ENCODE assay signal across 28 mouse cellular contexts in genomic region chr17:73883332-73883731, GRCm38 (mm10).
DNase-seq lines count a peak whose midpoint lies in the region; ATAC-seq and TF ChIP-seq lines count a peak whose summit lies in the region.
"Had no signal": no experiment of that assay in that cellular context is flagged by ENCODE, and none has a peak within 500 bp of the region (broad histone marks: within the 10 kb centered on the region; RNA-seq: fewer than 3 reads in every experiment).

No protein-coding gene starts in this region.

- H3K79me2 ChIP-seq in liver, adult 2 months (ENCODE audit: control insufficient read depth, insufficient read depth, low read length): no peaks in the 10 kb centered on the region

- TF ChIP-seq POLR2A in liver, adult 2 months (IDR thresholded peaks at IDR 0.05; ENCODE audit: extremely low read depth, insufficient read depth, low read length): no peak

- no peaks in the 10 kb centered on the region for H3K9me3 ChIP-seq in midbrain, embryonic 15.5 days
- H3K9me3 ChIP-seq in midbrain, embryonic 16.5 days (replicated peaks; ENCODE audit: control insufficient read depth, low read length, poor library complexity, severe bottlenecking): no peaks in the 10 kb centered on the region
- H3K9me3 ChIP-seq: embryonic facial prominence, embryonic 10.5 days; embryonic facial prominence, embryonic 15.5 days; forebrain, embryonic 13.5 days; kidney, embryonic 15.5 days; liver, embryonic 12.5 days; megakaryocyte, embryonic 14.5 days; midbrain, embryonic 12.5 days had no signal

- WGBS in liver, adult 2 months: 49% methylated on average over 12 of the region's 12 CpGs
- WGBS in midbrain, embryonic 15.5 days: 84% methylated on average over 12 of the region's 12 CpGs
- 74% methylated on average over 12 of the region's 12 CpGs for WGBS in midbrain, embryonic 16.5 days

- peak; percentile 34; the same call in 1 of the 2 replicates for ATAC-seq in midbrain, embryonic 15.5 days (replicated peaks)
- ATAC-seq in midbrain, embryonic 16.5 days: no peak
- ATAC-seq: forebrain, embryonic 13.5 days; hindbrain, embryonic 16.5 days; liver, embryonic 12.5 days had no signal

- no peak for TF ChIP-seq CTCF in liver, adult 2 months (IDR thresholded peaks at IDR 0.05; ENCODE audit: low read depth, low read length)

- H3K36me3 ChIP-seq in liver, adult 2 months (ENCODE audit: control insufficient read depth, insufficient read depth, low read length): peaks cover 22% of the 10 kb centered on the region
- H3K36me3 ChIP-seq in midbrain, embryonic 15.5 days (replicated peaks): no peaks in the 10 kb centered on the region
- no peaks in the 10 kb centered on the region for H3K36me3 ChIP-seq in midbrain, embryonic 16.5 days (ENCODE audit: control insufficient read depth, insufficient read depth, low read length)
- H3K36me3 ChIP-seq: embryonic facial prominence, embryonic 10.5 days; embryonic facial prominence, embryonic 15.5 days; kidney, embryonic 15.5 days; liver, embryonic 12.5 days; midbrain, embryonic 12.5 days had no signal

- DNase-seq in liver, adult 2 months (ENCODE audit: extremely low read depth, low read depth, low spot score): peak; percentile 75
- no peak for DNase-seq in liver
- peak; percentile 52 for DNase-seq in lung, postnatal 36 days
- no peak for DNase-seq in adrenal gland, postnatal 14 days
- no peak for DNase-seq in right cerebral cortex, postnatal 10 days (ENCODE audit: low spot score in 2 of 2)
- DNase-seq: adrenal gland, postnatal 36 days; B cell, adult 2 months; cerebellum, adult 2 months; cerebellum, postnatal 14 days; gastrocnemius, postnatal 25 days; heart, postnatal 14 days; kidney, adult 18-20 months; kidney, postnatal 25 days; retina, postnatal 1 day; right cerebral cortex, postnatal 25 days; spleen, adult 18-20 months; thymus, adult 2 months; thymus, postnatal 36 days had no signal

- peaks cover 4% of the 10 kb centered on the region; the same call in 1 of the 2 replicates for H3K4me1 ChIP-seq in liver, adult 2 months (ENCODE audit: control insufficient read depth, insufficient read depth, low read length)
- H3K4me1 ChIP-seq in midbrain, embryonic 15.5 days: no peaks in the 10 kb centered on the region
- H3K4me1 ChIP-seq in midbrain, embryonic 16.5 days (ENCODE audit: control insufficient read depth, insufficient read depth, low read length): no peaks in the 10 kb centered on the region; the same call in 1 of the 2 replicates
- H3K4me1 ChIP-seq: embryonic facial prominence, embryonic 15.5 days; kidney, embryonic 15.5 days; liver, embryonic 12.5 days had no signal

- no peak overlapping the region for H3K4me3 ChIP-seq in liver, adult 2 months (ENCODE audit: insufficient read depth, low read depth, low read length)
- no peak overlapping the region for H3K4me3 ChIP-seq in midbrain, embryonic 15.5 days
- no peak overlapping the region for H3K4me3 ChIP-seq in midbrain, embryonic 16.5 days (ENCODE audit: low read depth, low read length)
- H3K4me3 ChIP-seq: embryonic facial prominence, embryonic 10.5 days; embryonic facial prominence, embryonic 15.5 days; forebrain, embryonic 13.5 days; kidney, embryonic 15.5 days; liver, embryonic 12.5 days; megakaryocyte, embryonic 14.5 days; midbrain, embryonic 12.5 days had no signal

- H3K9ac ChIP-seq in liver, adult 2 months (ENCODE audit: low read depth, low read length): no peak overlapping the region
- H3K9ac ChIP-seq in midbrain, embryonic 15.5 days: no peak overlapping the region
- no peak overlapping the region for H3K9ac ChIP-seq in midbrain, embryonic 16.5 days (ENCODE audit: low read depth, low read length)
- H3K9ac ChIP-seq: embryonic facial prominence, embryonic 15.5 days; forebrain, embryonic 13.5 days; kidney, embryonic 15.5 days; liver, embryonic 12.5 days; midbrain, embryonic 12.5 days had no signal

- no peak overlapping the region for H3K27ac ChIP-seq in liver, adult 2 months (replicated peaks; ENCODE audit: insufficient read depth, low read depth, low read length)
- H3K27ac ChIP-seq in midbrain, embryonic 15.5 days: no peak overlapping the region
- H3K27ac ChIP-seq in midbrain, embryonic 16.5 days (ENCODE audit: low read length): no peak overlapping the region
- H3K27ac ChIP-seq: embryonic facial prominence, embryonic 10.5 days; embryonic facial prominence, embryonic 15.5 days; forebrain, embryonic 13.5 days; kidney, embryonic 15.5 days; liver, embryonic 12.5 days; midbrain, embryonic 12.5 days had no signal

- no peak overlapping the region for H3K4me2 ChIP-seq in midbrain, embryonic 15.5 days
- no peak overlapping the region for H3K4me2 ChIP-seq in midbrain, embryonic 16.5 days (ENCODE audit: low read length)
- H3K4me2 ChIP-seq: embryonic facial prominence, embryonic 15.5 days; forebrain, embryonic 13.5 days; kidney, embryonic 15.5 days; liver, embryonic 12.5 days; midbrain, embryonic 12.5 days had no signal

- no peaks in the 10 kb centered on the region for H3K27me3 ChIP-seq in liver, adult 2 months (ENCODE audit: control insufficient read depth, insufficient read depth, low read length)
- H3K27me3 ChIP-seq in midbrain, embryonic 15.5 days (replicated peaks): no peaks in the 10 kb centered on the region
- no peaks in the 10 kb centered on the region for H3K27me3 ChIP-seq in midbrain, embryonic 16.5 days (ENCODE audit: control insufficient read depth, insufficient read depth, low read depth, low read length)
- H3K27me3 ChIP-seq: embryonic facial prominence, embryonic 15.5 days; forebrain, embryonic 13.5 days; kidney, embryonic 15.5 days; liver, embryonic 12.5 days; midbrain, embryonic 12.5 days had no signal

Comparison
In these comparisons a context has a peak if more than half of its experiments do, and no peak if none do; other contexts are left out.
1. DNase-seq: peak in liver, adult 2 months (single experiment) and lung, postnatal 36 days (single experiment); none in liver (single experiment), adrenal gland, postnatal 14 days (single experiment) and right cerebral cortex, postnatal 10 days (0 of 2).